Mouse (Mus musculus) kidney, adult 18-20 months (tissue): ENCODE data around the gene Mgst1.

Experiments
- DNase-seq: peaks from one replicate; pipeline ENCODE4 v3.0.0; 2021

Mgst1 gene

GRCm38 (mm10) chr6:138139930-138140329, at the start of gene Mgst1:
Gene Mgst1, plus strand, starts transcription at chr6:138140316.
- DNase-seq: no peak

- DNase-seq: no peak
Observed at GRCm38 (mm10) chr6:138092432-138092831, 47.7 kb upstream of the Mgst1 start.

GRCm38 (mm10) chr6:138095060-138095459, 45.1 kb upstream of the Mgst1 start:
- DNase-seq: no peak

GRCm38 (mm10) chr6:138099646-138100045, 40.5 kb upstream of the Mgst1 start:
- DNase-seq: no peak

GRCm38 (mm10) chr6:138101843-138102242, 38.3 kb upstream of the Mgst1 start:
- no peak for DNase-seq

GRCm38 (mm10) chr6:138102940-138103339, 37.2 kb upstream of the Mgst1 start:
- DNase-seq: no peak

- no peak for DNase-seq
Observed at GRCm38 (mm10) chr6:138104559-138104958, 35.6 kb upstream of the Mgst1 start.

GRCm38 (mm10) chr6:138117496-138117895, 22.6 kb upstream of the Mgst1 start:
- DNase-seq: no peak

- no peak for DNase-seq
Observed at GRCm38 (mm10) chr6:138128392-138129335, 11.5 kb upstream of the Mgst1 start.

- DNase-seq: no peak
Observed at GRCm38 (mm10) chr6:138130541-138130940, 9.6 kb upstream of the Mgst1 start.

GRCm38 (mm10) chr6:138140336-138140735, 220 bp downstream of the Mgst1 start:
- DNase-seq: peak; percentile 76

GRCm38 (mm10) chr6:138141111-138141592, 1.0 kb downstream of the Mgst1 start:
- peak; percentile 61 for DNase-seq

GRCm38 (mm10) chr6:138142604-138143003, 2.5 kb downstream of the Mgst1 start:
- DNase-seq: no peak

GRCm38 (mm10) chr6:138143450-138143849, 3.3 kb downstream of the Mgst1 start:
- DNase-seq: peak; percentile 25

- peak; percentile 81 for DNase-seq
Observed at GRCm38 (mm10) chr6:138153111-138153510, 13.0 kb downstream of the Mgst1 start.

GRCm38 (mm10) chr6:138163920-138164319, 23.8 kb downstream of the Mgst1 start:
- no peak for DNase-seq

GRCm38 (mm10) chr6:138171480-138172224, 31.5 kb downstream of the Mgst1 start:
- DNase-seq: no peak
